Mouse (Mus musculus): Measurements from ENCODE around the gene Ehd4.

DNA sequence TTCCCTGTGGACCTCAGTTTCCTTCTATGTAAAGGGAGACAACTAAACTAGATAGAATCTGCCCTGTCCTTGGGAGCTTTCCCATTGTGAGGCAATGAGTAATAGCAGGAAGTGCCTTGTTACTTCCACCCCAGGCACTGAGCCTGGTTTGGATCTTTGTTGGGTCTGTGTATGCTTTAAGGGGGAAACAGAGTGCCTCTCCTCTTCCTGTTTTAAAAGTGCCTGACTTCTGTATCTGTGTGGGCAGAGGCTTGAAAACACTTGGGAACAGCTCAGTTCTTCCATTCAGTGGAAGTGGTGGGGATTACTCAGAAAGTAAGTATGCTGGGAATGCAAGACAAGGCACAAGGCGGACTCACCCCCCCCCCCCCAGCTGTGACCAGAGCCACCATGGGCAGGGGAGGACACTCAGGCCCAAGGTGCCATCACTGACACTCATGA lies 25.8 kb downstream of the Ehd4 start:
- TF ChIP-seq CTCF (IDR thresholded peaks at IDR 0.05 in 2 of 3, conservative IDR thresholded peaks at IDR 0.05 in 1 of 3; ENCODE audit: control insufficient read depth in 1 of 3, insufficient read depth in 1 of 3, low read depth in 2 of 3, low read length in 3 of 3, poor library complexity in 1 of 3, severe bottlenecking in 1 of 3), result no peak
- TF ChIP-seq SMC3 (IDR thresholded peaks at IDR 0.05; ENCODE audit: low read depth, low read length), result no peak
- no peak for TF ChIP-seq GATA1 (IDR thresholded peaks at IDR 0.05; ENCODE audit: low read depth, low read length)
- no peak for TF ChIP-seq E2F4 (IDR thresholded peaks at IDR 0.05; ENCODE audit: borderline replicate concordance, low read depth, low read length)
- TF ChIP-seq JUND (IDR thresholded peaks at IDR 0.05; ENCODE audit: low read depth, low read length), result no peak
- TF ChIP-seq ZC3H11A (IDR thresholded peaks at IDR 0.05; ENCODE audit: low read depth, low read length), result no peak
- no peak for TF ChIP-seq ETS1 (IDR thresholded peaks at IDR 0.05; ENCODE audit: low read depth, low read length)
- TF ChIP-seq POLR2A (IDR thresholded peaks at IDR 0.05; ENCODE audit: control insufficient read depth in 1 of 2, insufficient read depth in 1 of 2, low read depth in 1 of 2, low read length in 2 of 2, poor library complexity in 1 of 2), result no peak
- TF ChIP-seq USF2 (IDR thresholded peaks at IDR 0.05; ENCODE audit: borderline replicate concordance in 1 of 2, insufficient read depth in 1 of 2, low read depth in 1 of 2, low read length in 2 of 2), result no peak
- TF ChIP-seq MAX (IDR thresholded peaks at IDR 0.05; ENCODE audit: low read length), result no peak
- no peak for TF ChIP-seq UBTF (IDR thresholded peaks at IDR 0.05; ENCODE audit: borderline replicate concordance, insufficient read depth, low read depth, low read length)
- TF ChIP-seq EP300 (IDR thresholded peaks at IDR 0.05; ENCODE audit: low read depth in 1 of 2, low read length in 2 of 2), result no peak
- TF ChIP-seq CHD1 (IDR thresholded peaks at IDR 0.05; ENCODE audit: low read depth, low read length), result no peak
- TF ChIP-seq USF1 (IDR thresholded peaks at IDR 0.05; ENCODE audit: low read depth, low read length), result no peak
